ENCODE assay signal across 19 mouse cellular contexts in the genomic region with DNA sequence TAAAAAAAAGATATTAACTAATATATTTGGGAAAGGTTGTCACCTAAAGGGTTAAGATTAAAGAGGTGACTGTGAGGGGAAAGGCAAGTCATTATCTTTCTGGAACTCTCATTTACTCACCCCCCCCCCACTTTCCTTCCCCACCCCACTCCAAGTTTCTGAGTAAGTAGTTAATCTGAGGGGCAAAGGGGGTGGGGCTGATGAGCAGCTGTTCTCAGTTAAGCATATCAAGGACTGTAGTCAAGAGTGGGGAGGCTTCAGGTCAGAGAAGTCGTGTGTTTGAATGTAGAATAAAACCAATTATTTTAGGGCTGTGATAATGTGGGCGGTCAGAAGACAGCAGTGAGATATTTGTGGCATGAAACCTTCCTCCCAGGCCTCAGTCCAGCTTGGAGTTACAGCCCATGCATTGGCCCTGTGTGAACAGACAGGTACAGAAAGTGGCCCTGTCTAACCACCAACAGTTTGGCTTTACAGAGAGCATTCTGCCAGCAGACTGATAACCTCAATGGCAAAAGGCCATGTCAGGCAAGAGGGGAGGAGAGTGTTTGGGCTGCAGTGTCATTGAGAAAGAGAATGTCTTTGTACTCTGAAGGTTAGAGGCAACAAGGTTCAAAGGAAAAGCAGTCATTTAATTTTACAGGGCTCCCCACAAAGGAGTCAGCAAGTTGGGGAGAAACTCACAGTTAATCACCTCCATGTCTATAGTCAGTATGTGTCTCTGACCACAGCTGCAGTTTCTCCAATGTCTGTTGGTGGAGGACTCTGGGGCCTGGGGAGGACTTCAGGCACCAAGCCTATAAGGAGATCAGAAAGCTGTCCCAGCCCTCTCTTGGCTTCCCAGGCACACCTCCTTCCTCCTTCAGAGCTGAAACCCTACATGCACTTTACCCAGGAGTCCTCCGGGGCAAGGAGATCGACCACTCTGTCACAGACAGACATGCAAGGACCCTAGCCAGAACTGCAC.
DNase-seq lines count a peak whose midpoint lies in the region; ATAC-seq lines count a peak whose summit lies in the region.
"Had no signal": no experiment of that assay in that cellular context is flagged by ENCODE, and none has a peak within 500 bp of the region (broad histone marks: within the 10 kb centered on the region; RNA-seq: fewer than 3 reads in every experiment).

No protein-coding gene starts in this region.

- H3K4me2 ChIP-seq in heart, embryonic 12.5 days = no peak overlapping the region
- peak overlapping the region; percentile 31 for H3K4me2 ChIP-seq in liver, embryonic 12.5 days
- H3K4me2 ChIP-seq: hindbrain, embryonic 13.5 days; stomach, embryonic 15.5 days had no signal

- no peaks in the 10 kb centered on the region for H3K9me3 ChIP-seq in heart, embryonic 10.5 days
- no peaks in the 10 kb centered on the region for H3K9me3 ChIP-seq in heart, embryonic 12.5 days (replicated peaks)
- no peaks in the 10 kb centered on the region for H3K9me3 ChIP-seq in liver, embryonic 12.5 days (replicated peaks)
- H3K9me3 ChIP-seq: hindbrain, embryonic 13.5 days; midbrain, embryonic 10.5 days; stomach, embryonic 15.5 days had no signal

- no peak for ATAC-seq in heart, embryonic 12.5 days (ENCODE audit: insufficient number of reproducible peaks, low FRiP score)
- peak; percentile 79 for ATAC-seq in liver, embryonic 12.5 days
- ATAC-seq in granulocyte monocyte progenitor cell, adult 5-6 weeks (replicated peaks; ENCODE audit: poor library complexity, severe bottlenecking) = no peak
- ATAC-seq: activated CD4-positive, CD25-positive, alpha-beta regulatory T cell, adult 4 months had no signal

- no peak overlapping the region for H3K4me3 ChIP-seq in heart, embryonic 10.5 days
- no peak overlapping the region for H3K4me3 ChIP-seq in heart, embryonic 12.5 days
- H3K4me3 ChIP-seq in liver, embryonic 12.5 days = no peak overlapping the region
- H3K4me3 ChIP-seq: erythroblast, embryonic 14.5 days; hindbrain, embryonic 13.5 days; left cerebral cortex, adult 2 months; midbrain, embryonic 10.5 days; myocyte; stomach, embryonic 15.5 days had no signal

- no peaks in the 10 kb centered on the region for H3K27me3 ChIP-seq in heart, embryonic 10.5 days (ENCODE audit: insufficient read depth, poor library complexity, severe bottlenecking)
- no peaks in the 10 kb centered on the region for H3K27me3 ChIP-seq in heart, embryonic 12.5 days (replicated peaks)
- peaks cover 29% of the 10 kb centered on the region for H3K27me3 ChIP-seq in liver, embryonic 12.5 days (replicated peaks)
- H3K27me3 ChIP-seq: stomach, embryonic 15.5 days had no signal

- DNase-seq in heart, embryonic 10.5 days (ENCODE audit: low spot score) = peak; percentile 74
- peak; percentile 9 to 22 for DNase-seq in spleen, postnatal 10 days (ENCODE audit: low spot score in 2 of 2)
- no peak for DNase-seq in spleen, adult 18-20 months
- no peak for DNase-seq in cerebellum, postnatal 25 days
- no peak for DNase-seq in layer of hippocampus, postnatal 10 days (ENCODE audit: low spot score in 2 of 2)
- DNase-seq: kidney, adult 18-20 months; lung, adult 2 months; right cerebral cortex, postnatal 4 days; thymus, postnatal 36 days had no signal

- H3K9ac ChIP-seq in heart, embryonic 12.5 days = no peak overlapping the region
- no peak overlapping the region for H3K9ac ChIP-seq in liver, embryonic 12.5 days
- H3K9ac ChIP-seq: hindbrain, embryonic 13.5 days; stomach, embryonic 15.5 days had no signal

- peaks cover 47% of the 10 kb centered on the region for H3K4me1 ChIP-seq in heart, embryonic 10.5 days
- H3K4me1 ChIP-seq in heart, embryonic 12.5 days (replicated peaks) = peaks cover 37% of the 10 kb centered on the region
- H3K4me1 ChIP-seq in liver, embryonic 12.5 days = peaks cover 38% of the 10 kb centered on the region

- 41% methylated on average over 4 of the region's 4 CpGs for WGBS in heart, embryonic 10.5 days
- WGBS in heart, embryonic 12.5 days = 45% methylated on average over 4 of the region's 4 CpGs
- 38% methylated on average over 4 of the region's 4 CpGs for WGBS in liver, embryonic 12.5 days (ENCODE audit: insufficient replicate concordance)

- H3K27ac ChIP-seq in heart, embryonic 10.5 days = peak overlapping the region; percentile 62; the same call in 1 of the 2 replicates
- no peak overlapping the region for H3K27ac ChIP-seq in heart, embryonic 12.5 days (ENCODE audit: poor library complexity, severe bottlenecking)
- peak overlapping the region; percentile 59; the same call in 1 of the 2 replicates for H3K27ac ChIP-seq in liver, embryonic 12.5 days
- H3K27ac ChIP-seq: hindbrain, embryonic 13.5 days; left cerebral cortex, adult 2 months; midbrain, embryonic 10.5 days; stomach, embryonic 15.5 days had no signal

- H3K36me3 ChIP-seq in heart, embryonic 10.5 days = no peaks in the 10 kb centered on the region
- H3K36me3 ChIP-seq in heart, embryonic 12.5 days = no peaks in the 10 kb centered on the region
- no peaks in the 10 kb centered on the region for H3K36me3 ChIP-seq in liver, embryonic 12.5 days
- H3K36me3 ChIP-seq: hindbrain, embryonic 13.5 days; midbrain, embryonic 10.5 days; stomach, embryonic 15.5 days had no signal

Comparison
In these comparisons a context has a peak if more than half of its experiments do, and no peak if none do; other contexts are left out.
1. DNase-seq: peak in heart, embryonic 10.5 days (single experiment) and spleen, postnatal 10 days (2 of 2); none in spleen, adult 18-20 months (0 of 2), cerebellum, postnatal 25 days (0 of 2) and layer of hippocampus, postnatal 10 days (0 of 2).